Mouse (Mus musculus) heart, adult 8-10 months (tissue): ENCODE data around the gene Tenm4. TPM values are rescaled to one million over a fixed set of nuclear protein-coding genes. Genes with fewer than 3 reads are reported as not detected.

ENCODE experiments used
- DNase-seq: peaks from one replicate; pipeline ENCODE4 v3.0.0; 2022; ENCODE audit warnings: low spot score
- total RNA-seq, 4 experiments: library from RNA; stranded (reverse); gene quantifications; 2 replicates each; pipeline ENCODE4 v1.2.4; 2022

The Tenm4 gene
- total RNA-seq, 4 experiments from 2014 or later, result 0.34 to 1.4 (median 1.00) TPM

DNA sequence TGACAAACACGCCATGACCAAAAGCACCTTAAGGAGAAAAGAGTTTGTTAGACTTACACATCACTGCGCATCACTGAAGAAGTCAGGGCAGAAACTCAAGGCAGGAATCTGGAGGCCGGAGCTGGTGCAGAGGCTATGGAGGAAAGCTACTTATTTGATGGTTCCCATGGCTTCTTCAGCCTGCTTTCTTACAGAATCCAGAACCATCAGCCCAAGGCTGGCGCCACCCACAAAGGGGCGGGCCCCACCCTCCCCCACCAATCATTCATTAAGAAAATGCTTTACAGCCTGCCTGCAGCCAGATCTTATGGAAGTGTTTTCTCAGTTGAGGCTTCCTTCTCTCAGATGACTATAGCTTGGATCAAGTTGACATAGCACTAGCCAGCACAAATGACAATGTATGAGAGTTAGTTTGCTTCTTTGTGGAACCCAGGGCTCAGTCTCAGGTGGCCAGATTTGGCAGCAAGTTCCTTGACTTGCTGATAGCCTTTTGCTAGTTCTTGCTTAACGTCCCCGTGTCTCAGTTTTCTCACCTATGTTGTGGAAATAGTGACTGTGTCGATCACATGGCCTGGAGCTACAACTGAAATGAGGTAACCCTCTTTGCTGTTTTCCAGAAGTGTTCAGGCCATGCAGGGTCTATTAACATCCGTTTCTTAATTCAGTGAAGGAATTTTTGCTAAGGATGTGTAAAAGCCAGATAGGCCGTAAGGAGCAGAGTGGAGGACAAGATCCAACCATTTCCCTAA, 32.9 kb downstream of the Tenm4 start:
- DNase-seq, result no peak

DNA sequence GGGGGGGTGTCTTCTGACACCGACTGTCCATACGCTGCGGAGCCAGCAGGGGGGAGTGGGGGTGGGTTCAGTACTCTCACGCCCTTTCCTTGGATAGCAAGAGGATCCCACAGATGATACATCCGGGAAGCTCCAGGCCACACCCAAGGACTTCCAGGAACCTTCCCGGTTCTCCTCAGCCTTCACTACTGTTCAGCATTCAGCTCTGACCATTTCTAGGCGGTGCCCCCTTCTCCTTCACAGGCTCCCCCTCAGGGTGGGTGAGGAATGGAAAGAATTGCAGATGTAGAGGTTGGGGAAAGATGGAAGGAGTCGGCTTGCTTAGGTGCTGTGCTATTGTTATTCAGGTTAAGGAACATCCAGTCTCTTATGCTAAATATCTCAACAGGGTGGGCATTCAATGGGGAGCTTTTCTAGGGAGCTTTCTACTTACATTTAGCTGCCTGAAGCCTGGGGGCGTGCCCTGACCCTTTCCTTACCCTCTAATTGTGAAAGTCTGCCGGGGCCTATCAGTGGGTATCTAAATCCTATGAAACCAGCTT, 33.8 kb downstream of the Tenm4 start:
- DNase-seq, result no peak

DNA sequence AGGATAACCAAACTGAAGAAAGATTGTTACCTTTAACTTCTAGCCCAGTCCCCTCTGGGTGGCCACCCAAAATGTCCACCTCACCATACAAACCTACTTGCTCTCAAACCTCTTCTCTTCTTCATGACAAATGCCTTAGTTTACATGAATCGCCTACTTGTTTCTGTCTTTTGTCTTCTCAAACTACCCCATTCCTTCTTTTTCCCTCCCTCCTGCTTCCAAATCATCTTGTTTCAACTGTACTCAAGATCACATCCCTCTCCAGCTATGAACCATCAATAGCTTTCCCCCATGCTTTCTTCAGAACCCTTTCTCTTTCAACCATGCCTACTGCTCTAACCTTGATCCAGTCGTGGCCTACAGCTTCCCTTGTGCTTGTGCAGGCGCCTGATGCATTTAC, 36.0 kb downstream of the Tenm4 start:
- DNase-seq, result no peak

DNA sequence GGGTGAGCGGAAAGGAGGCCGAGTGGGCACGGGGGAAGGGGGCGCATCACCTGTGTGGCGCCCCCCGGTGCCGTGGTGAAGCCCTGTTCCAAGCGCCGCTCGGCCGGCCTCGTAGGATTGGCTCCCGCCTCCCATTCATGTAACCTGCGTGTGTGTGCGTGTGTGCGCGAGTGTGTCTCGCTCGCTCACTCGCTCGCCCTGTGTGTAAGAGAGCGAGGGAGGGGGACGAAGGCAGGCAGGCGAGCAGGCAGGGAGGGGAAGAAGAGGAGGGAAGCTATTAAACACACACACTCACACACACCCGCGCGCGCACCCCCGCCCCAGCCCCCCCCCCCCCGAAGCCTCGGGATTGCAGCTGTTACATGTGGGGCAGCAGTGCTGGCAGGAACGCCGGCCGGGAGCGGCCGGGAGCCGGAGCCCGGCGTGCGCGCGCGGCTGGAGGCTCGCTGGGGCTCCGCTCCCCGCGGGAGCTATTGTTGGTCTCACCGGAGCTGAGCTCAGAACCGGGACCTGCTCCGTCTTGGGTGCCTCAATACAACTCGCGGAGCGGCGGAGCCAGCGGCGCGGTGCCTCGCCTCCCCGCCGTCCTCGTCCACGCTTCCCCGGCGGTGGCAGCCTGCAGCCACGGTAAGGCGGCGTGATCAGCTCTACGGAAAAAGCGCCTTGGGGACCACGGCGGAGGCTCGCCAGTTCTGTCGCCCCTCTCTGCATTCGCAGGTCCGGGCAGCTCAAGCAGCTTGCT, 38.9 kb downstream of the Tenm4 start:
- no peak for DNase-seq

DNA sequence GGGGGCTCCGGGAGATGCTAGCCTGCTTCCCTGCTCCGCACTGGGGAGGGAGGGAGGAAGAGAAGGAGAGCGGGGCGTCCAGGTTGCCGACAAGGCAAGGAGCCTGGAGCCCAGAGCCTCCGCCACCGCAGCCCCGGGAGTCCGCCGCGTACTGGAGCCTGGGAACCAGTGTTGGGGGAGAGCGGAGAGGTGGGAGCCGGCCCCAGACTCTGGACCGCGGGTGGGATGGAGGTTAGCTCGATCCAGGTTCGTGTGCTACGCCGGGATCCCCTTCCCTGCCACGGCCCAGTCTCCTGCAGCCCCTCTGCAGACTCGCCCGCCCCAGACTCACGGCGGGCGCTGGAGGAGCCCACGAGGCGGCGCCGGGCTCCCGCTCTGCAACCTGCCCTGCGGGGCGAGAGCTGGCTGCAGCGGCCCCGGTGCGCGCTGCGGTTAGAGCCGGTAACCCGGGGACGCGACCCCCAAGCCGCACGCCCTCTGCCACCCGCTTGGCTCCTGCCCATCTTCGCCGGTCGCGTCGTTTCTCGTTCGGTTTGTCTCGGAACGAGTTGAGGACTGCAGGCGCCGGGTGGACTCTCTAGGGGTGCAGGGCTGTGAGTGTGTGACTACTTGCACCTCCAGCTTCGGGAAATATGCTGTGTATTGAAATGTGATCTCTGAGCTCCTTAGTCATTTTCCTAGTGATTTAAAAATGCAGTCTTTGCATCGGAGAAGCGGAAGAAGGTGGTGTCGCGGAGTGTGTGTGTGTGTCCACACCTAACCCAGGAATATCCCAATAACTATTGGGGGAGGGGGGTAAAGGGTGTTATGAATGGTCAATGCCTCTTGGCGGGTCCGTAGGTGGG, 39.7 kb downstream of the Tenm4 start:
- no peak for DNase-seq

- no peak for DNase-seq
These were observed 40.6 kb downstream of the Tenm4 start for GRCm38 (mm10) chr7:96211618-96212021.

DNA sequence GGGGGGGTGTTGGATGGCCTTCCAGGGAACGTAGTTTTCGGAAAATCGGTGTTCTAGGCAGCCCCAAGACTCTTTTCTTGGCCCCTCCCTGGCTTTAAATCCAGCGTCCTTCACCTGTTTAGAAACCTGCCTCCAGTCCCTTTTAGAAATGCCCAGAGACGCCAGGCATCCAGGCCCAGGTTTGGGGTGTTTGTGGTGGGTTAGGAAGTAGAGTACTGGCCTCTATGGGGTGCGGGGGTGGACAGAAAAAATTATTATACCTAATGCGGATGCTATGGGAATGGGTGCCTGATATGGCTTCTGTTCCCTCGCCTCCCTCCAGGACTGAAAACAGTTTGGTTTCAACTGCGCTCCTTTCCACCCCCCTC, 41.2 kb downstream of the Tenm4 start:
- DNase-seq, result no peak

- DNase-seq, result no peak
These were observed 41.8 kb downstream of the Tenm4 start for GRCm38 (mm10) chr7:96212592-96213541.

GRCm38 (mm10) chr7:96213741-96214140, 42.7 kb downstream of the Tenm4 start:
- no peak for DNase-seq

- no peak for DNase-seq
These were observed 43.8 kb downstream of the Tenm4 start for GRCm38 (mm10) chr7:96214876-96215275.

GRCm38 (mm10) chr7:96215894-96216509, 45.0 kb downstream of the Tenm4 start:
- DNase-seq, result no peak

DNA sequence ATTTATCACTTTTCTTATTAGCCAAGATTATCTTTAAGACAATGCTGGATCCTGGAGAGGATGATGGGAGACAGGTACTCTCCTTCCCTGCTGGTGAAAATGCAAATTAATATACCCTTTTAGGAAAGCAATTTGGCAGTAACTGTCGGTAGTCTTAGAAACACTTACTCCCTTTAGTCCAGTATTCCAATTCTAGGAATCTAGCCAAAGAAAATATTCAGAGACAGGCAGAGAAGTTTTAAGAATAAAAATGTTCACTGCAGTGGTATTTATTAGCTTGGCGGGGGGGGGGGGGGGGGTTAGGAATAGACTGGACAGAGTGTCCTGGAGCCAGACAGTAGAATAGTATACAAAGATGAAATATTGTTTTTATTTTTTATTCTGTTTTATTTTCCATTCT, 48.3 kb downstream of the Tenm4 start:
- no peak for DNase-seq

- DNase-seq, result no peak
These were observed 49.6 kb downstream of the Tenm4 start for GRCm38 (mm10) chr7:96220647-96221046.

- no peak for DNase-seq
These were observed 51.5 kb downstream of the Tenm4 start for GRCm38 (mm10) chr7:96222569-96222968.

DNA sequence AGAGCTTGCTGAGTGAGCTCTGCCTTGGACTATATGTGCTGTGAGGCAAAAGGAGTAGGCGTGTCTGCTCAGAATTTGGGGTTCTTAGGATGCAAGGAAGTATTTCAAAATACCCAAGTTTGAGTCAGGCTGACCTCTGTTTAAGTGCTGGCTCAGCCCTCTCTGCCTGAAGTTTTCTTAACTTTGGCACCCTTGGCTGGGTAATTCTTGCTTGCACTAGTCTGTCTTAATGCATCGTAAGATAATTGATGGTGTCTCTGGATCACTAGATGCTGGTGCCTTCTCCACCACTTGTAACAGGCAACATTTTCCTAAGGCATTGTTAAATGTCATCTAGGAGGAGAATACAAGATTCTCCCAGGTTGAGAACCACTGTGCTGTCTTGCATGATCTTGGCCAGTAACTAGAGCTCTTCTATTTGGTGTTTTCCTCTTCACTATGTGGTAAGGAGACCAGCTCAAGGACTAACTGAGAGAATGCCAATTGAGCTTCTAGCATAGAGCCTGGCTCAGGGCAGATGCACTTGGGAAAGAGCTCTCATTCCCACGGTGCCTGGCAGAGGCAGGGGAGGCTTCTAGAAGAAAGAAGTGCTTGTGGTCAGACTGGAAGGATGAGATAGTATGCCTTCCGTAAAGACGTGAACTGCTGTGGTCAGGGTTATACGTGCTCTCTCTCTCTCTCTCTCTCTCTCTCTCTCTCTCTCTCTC, 57.7 kb downstream of the Tenm4 start:
- DNase-seq, result no peak

DNA sequence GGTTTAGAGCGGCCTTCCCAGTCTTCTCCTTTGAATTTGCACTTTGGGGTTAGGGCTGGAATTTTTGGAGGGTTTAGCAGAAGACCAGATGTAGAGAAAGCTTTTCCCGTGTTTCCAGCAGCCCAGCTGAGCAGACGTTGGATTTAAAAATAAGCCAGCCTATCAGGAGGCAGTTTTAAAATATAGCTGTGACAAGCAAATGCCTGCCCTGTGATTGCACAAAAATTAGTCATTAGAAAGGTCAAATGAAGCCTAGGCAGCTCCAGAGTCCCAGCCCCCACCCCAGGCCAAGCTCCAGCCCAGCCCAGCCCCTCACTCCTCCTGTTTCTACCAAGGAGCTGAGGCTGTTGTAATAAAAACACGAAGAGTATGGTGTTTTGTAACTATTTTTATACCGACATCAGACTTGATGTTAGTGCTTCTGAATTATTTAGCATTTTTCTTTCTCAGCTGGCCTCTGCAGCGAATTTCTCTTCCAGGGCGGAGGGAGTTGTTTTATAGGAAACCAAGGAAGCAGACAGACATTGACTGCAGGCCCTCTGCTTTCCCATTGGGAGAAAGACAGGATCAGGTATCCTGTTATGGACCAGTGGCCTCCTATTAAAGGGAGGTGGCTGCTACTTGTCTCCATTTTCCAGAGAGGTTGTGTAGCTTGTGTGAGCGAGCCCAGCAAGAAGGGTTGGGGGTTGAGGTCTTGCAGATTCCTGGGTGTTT, 59.1 kb downstream of the Tenm4 start:
- no peak for DNase-seq

DNA sequence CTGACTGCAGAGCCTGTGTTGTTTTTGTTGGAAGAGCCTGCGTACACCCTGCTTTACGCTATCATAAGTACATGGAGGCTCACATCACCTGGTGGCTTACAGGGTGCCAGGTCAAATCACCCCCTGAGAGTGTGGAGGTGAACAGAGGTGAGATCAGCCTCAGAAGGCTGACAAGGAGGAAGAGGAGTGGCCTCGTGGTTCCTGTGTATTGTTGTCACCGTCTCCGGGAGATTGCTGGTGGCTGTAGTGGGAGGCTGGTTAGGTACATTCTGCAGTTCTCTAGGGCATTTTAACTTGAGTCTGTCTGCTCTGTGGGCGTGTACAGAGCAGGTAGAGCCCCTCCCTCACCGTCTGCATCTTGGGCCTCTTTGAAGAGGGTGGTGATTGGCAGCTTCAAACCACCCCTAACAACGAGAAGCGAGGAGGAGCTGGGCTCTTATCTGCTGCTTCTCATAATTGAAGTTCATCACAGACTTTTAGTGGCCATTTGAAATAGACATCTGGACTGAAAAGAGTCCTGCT, 59.7 kb downstream of the Tenm4 start:
- DNase-seq, result no peak

- DNase-seq, result no peak
These were observed 64.8 kb downstream of the Tenm4 start for GRCm38 (mm10) chr7:96235847-96236246.

DNA sequence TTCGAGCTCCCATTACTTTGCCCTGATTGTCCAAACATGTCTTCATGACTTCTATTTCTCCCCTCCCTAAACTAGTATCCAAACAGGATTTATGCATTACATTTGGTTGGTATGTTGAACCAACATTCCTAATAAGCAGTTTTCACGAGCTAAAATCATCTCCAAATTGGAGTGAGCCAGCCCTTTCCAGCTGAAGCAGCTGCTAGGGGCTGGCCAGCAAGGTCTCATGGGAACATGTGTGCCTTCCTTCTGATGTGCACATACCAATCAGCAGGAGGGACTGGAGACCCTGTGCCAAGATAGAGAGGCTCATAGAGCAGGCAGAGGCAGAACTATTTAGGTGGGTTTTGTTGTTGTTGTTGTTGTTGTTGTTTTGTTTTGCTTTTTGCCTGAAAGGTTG, 69.6 kb downstream of the Tenm4 start:
- peak; percentile 12 for DNase-seq
